Mouse (Mus musculus) pancreas, adult 10 weeks (tissue): ENCODE results near the gene Olfr718-ps1. TPM values are rescaled to one million over a fixed set of nuclear protein-coding genes. Genes with fewer than 3 reads are reported as not detected.

Experiments used
- polyA plus RNA-seq: library from polyadenylated mRNA; stranded (reverse); fragments of 350-450 nt; fragmentation: Illumina TruSeq; extraction: RNeasy Lipid Tissue Mini Kit (QIAGEN cat#74804); gene quantifications from one replicate; pipeline ENCODE4 v1.2.3, GENCODE M21; 2015; ENCODE audit warnings: low read depth, low replicate concordance; ENCODE audit not compliant: insufficient read depth

Olfr718-ps1 gene
- not detected for polyA plus RNA-seq

DNA sequence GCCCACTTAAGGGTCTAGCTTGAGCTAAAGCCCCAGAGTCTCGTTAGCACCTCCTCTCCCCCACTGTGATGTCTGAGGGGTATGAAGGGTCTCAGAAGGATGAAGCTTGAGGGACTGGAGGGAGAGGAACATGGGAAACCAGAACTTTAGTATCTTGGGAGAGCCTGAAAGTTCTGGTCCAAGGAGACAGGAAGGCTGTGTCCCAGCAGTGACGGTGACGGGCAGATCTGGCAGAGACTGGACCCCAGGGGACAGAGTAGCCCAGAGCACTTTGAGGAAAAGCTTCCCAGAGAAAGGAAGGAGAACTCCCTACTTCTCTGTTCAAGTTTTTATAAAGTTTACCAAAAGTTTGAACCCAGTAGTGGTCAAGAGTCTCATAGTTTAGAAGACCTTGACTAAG, at the start of gene Olfr718-ps1:
Olfr718-ps1 (minus strand) TSS at position 101 of the 400 bp plus-strand sequence.

DNA sequence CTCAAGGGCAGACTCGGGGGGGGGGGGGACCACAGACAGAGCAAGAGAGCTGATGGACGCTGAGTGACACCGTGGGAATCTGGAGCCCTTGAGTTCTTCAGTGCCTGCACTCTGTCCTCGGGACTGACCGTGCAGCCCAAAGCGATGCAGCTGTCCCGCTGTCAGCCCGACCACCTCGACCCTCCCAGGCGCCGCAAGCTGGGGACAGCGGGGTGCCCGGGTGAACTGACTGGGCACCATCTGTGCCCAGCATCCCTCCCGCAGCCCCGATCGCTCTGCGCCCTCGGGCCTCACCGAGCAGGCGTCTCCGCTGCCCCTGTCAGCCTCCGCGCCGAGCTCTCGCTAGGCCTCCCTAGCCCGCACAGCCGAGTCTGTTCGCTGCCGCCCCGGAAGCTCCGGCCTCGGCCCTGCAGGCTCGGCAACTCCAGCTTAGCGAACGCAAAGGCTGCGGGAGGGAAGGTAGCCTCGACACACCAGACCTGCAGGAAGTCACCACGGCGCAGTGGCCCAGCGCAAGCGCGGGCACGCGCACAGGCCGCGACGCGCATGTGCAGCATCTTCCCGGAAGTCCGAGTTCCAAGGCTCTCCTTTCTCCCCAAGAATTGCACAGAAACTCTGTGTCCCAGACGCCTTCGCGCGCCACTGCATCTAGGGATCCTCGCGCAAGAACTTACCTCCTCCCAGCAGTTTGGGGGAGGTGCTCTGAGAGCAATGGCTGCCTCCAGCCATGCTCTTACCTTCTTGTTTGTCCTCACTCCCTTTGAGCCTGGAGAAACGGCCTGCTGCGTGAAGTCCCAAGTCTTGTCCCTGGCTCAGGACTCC, 33.1 kb upstream of the Olfr718-ps1 start, which contains the start of the genes Rbak and Spdye4b:
Rbak (minus strand) TSS at position 521 of the 822 bp plus-strand sequence.
Spdye4b (plus strand) TSS at position 763 of the 822 bp plus-strand sequence.

DNA sequence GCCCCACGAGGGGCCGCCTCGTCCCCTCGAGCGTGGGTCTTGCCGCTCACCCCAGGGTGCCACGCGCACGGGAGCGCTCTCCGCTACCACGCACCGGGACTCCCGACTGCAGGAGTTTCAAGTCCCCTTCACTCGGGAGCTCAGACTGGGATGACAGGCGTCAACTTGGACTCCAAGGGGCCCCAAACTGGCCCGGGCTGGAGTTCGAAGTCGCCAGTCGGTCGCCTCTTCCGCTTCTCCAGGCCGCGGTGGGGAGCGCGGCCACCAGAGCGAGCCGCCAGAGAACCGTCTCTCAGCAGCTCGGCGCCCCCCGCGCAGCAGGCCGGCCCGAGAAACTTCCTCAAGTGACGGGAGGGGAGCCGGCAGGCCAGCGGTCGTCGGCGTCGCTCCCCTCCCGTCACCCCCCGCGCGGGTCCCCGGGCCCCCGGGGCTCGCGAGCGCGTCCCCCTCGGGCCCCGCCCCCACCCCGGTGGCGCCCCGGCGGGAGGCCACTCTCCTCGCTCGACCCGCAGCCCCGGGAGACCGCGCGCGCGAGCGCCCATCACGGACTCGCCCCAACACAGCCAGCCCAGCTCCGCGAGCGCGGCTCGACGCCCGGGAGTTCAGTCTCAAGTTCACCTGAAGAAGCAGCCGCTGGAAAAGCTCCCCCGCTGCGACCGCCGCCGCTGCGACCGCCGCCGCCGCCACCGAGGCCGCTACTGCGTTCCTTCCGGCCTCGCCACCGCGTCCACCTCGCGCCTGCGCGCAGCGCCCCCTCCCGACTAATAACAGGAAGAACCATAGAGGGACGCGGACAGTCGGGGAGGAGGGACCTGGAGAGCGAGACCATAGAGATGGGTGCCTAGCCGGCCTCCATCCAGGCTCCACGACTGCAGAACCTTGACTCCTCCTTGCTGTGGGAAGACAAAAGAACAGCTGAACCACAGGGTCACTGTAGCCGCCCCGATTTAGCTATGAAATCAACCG, 34.8 kb downstream of the Olfr718-ps1 start, which contains the start of gene Rnf216:
Rnf216 (minus strand) TSS at position 714 of the 966 bp plus-strand sequence.

Other genes with a start within 250 kb of the Olfr718-ps1 start
- 335 TPM for gene Actb, start 240.8 kb downstream of the Olfr718-ps1 start, polyA plus RNA-seq
- 6.2 TPM for gene Fscn1, start 187.2 kb downstream of the Olfr718-ps1 start, polyA plus RNA-seq
- gene Rnf216, start 34.6 kb downstream of the Olfr718-ps1 start, polyA plus RNA-seq: 5.7 TPM
- 3.6 TPM for gene Rbak, start 33.2 kb upstream of the Olfr718-ps1 start, polyA plus RNA-seq
- gene Spdye4b, start 33.4 kb upstream of the Olfr718-ps1 start, polyA plus RNA-seq: not detected
- gene Spdye4a, start 79.3 kb upstream of the Olfr718-ps1 start, polyA plus RNA-seq: not detected
- 5.0 TPM for gene Zfp12, start 87.6 kb upstream of the Olfr718-ps1 start, polyA plus RNA-seq
- 0.94 TPM for gene Zfp316, start 122.4 kb upstream of the Olfr718-ps1 start, polyA plus RNA-seq
- gene Zfp853, start 146.0 kb upstream of the Olfr718-ps1 start, polyA plus RNA-seq: 0.28 TPM
- 4.2 TPM for gene E130309D02Rik, start 167.8 kb upstream of the Olfr718-ps1 start, polyA plus RNA-seq
- gene Zdhhc4, start 181.7 kb upstream of the Olfr718-ps1 start, polyA plus RNA-seq: 18.9 TPM
- not detected for gene Grid2ip, start 209.8 kb upstream of the Olfr718-ps1 start, polyA plus RNA-seq